Mouse (Mus musculus) midbrain, embryonic 11.5 days (tissue): ENCODE results near the gene Siah3. TPM values are rescaled to one million over a fixed set of nuclear protein-coding genes. Genes with fewer than 3 reads are reported as not detected.

Experiments
- ATAC-seq: fragments of 200-750 bp; cut with Nextera tagmentation; 2 replicates; pipeline ENCODE4 v1.8.0; 2017; ENCODE audit warnings: moderate TSS enrichment, moderate library complexity; ENCODE audit not compliant: low FRiP score
- DNase-seq: peaks from one replicate; pipeline ENCODE4 v3.0.0; 2015; ENCODE audit warnings: low spot score; ENCODE audit errors: missing footprints
- H3K27ac ChIP-seq: fragments of 300-500 bp; sonication (generic); 2 replicates; pipeline ENCODE4 v1.5.1; 2014; ENCODE audit warnings: low read depth, low read length
- H3K27me3 ChIP-seq: fragments of 300-500 bp; sonication (generic); 2 replicates; pipeline ENCODE4 v1.6.1; 2014; ENCODE audit warnings: mild to moderate bottlenecking, low read length, moderate library complexity, mixed read lengths; ENCODE audit not compliant: control insufficient read depth, insufficient read depth
- H3K36me3 ChIP-seq: fragments of 300-500 bp; sonication (generic); 2 replicates; pipeline ENCODE4 v1.6.1; 2014; ENCODE audit warnings: mild to moderate bottlenecking, low read length, moderate library complexity, mixed read lengths; ENCODE audit not compliant: control insufficient read depth, insufficient read depth
- H3K4me1 ChIP-seq: fragments of 300-500 bp; sonication (generic); 2 replicates; pipeline ENCODE4 v1.6.1; 2014; ENCODE audit warnings: low read length; ENCODE audit not compliant: control insufficient read depth, insufficient read depth
- H3K4me2 ChIP-seq: fragments of 300-500 bp; sonication (generic); 2 replicates; pipeline ENCODE4 v1.6.1; 2014; ENCODE audit warnings: mild to moderate bottlenecking, moderate library complexity
- H3K4me3 ChIP-seq: fragments of 300-500 bp; sonication (generic); 2 replicates; pipeline ENCODE4 v1.5.1; 2014; ENCODE audit warnings: low read depth, low read length
- H3K9ac ChIP-seq: fragments of 300-500 bp; sonication (generic); 2 replicates; pipeline ENCODE4 v1.6.1; 2014; ENCODE audit warnings: low read length
- H3K9me3 ChIP-seq: fragments of 300-500 bp; sonication (generic); 2 replicates; pipeline ENCODE4 v1.6.1; 2016; ENCODE audit warnings: low read length; ENCODE audit not compliant: control insufficient read depth
- WGBS: fragments of 180-500 bp; shearing (Covaris S2); extraction: QIAGEN DNeasy Blood & Tissue Kit; methylation state at CpG from one replicate; pipeline ENCODE4 v1.1.7; 2014; 5-methylcytosine and 5-hydroxymethylcytosine counted together
- polyA plus RNA-seq: library from polyadenylated mRNA; unstranded; fragments of >200 nt; fragmentation: Nextera tagmentation; extraction: Ambion mirVana; gene quantifications from 2 replicates; pipeline ENCODE4 v1.2.1, GENCODE M21; 2014

Siah3 gene
- polyA plus RNA-seq, 1 experiment from 2014 or later = 1.4 TPM

- Histone ChIP-seq H3K4me2 (no peak overlapping the region), H3K36me3 (no peaks in the 10 kb centered on the region), H3K27ac (no peak overlapping the region), H3K4me1 (peaks cover 8% of the 10 kb centered on the region), H3K9me3 (no peaks in the 10 kb centered on the region), H3K9ac (no peak overlapping the region), H3K4me3 (no peak overlapping the region), H3K27me3 (no peaks in the 10 kb centered on the region; the same call in 1 of the 2 replicates)
- WGBS = 86% methylated on average over 10 of the region's 10 CpGs
- DNase-seq (peak; percentile 71), ATAC-seq (no peak)
Measured at GRCm38 (mm10) chr14:75459431-75459830, 3.6 kb downstream of the Siah3 start.

GRCm38 (mm10) chr14:75459991-75460390 lies 4.2 kb downstream of the Siah3 start:
- no peak overlapping the region for H3K4me2 ChIP-seq
- ATAC-seq (no peak), DNase-seq (peak; percentile 80)
- no peaks in the 10 kb centered on the region for H3K36me3 ChIP-seq
- WGBS = 37% methylated on average over 3 of the region's 3 CpGs
- no peak overlapping the region for H3K9ac ChIP-seq
- no peak overlapping the region for H3K4me3 ChIP-seq
- H3K9me3 ChIP-seq = no peaks in the 10 kb centered on the region
- no peak overlapping the region for H3K27ac ChIP-seq
- H3K27me3 ChIP-seq = no peaks in the 10 kb centered on the region; the same call in 1 of the 2 replicates
- peaks cover 5% of the 10 kb centered on the region; the same call in 1 of the 2 replicates for H3K4me1 ChIP-seq

GRCm38 (mm10) chr14:75460436-75460835 lies 4.7 kb downstream of the Siah3 start:
- no peak overlapping the region for H3K27ac ChIP-seq

GRCm38 (mm10) chr14:75461770-75462169 lies 6.0 kb downstream of the Siah3 start:
- no peak overlapping the region for H3K4me3 ChIP-seq
- no peaks in the 10 kb centered on the region for H3K36me3 ChIP-seq
- no peak overlapping the region for H3K9ac ChIP-seq
- ATAC-seq (no peak), DNase-seq (peak; percentile 70)
- H3K4me2 ChIP-seq = no peak overlapping the region
- peaks cover 5% of the 10 kb centered on the region; the same call in 1 of the 2 replicates for H3K4me1 ChIP-seq
- WGBS = 89% methylated on average over 4 of the region's 4 CpGs
- H3K27ac ChIP-seq = no peak overlapping the region
- H3K9me3 ChIP-seq = no peaks in the 10 kb centered on the region
- no peaks in the 10 kb centered on the region; the same call in 1 of the 2 replicates for H3K27me3 ChIP-seq

More at GRCm38 (mm10) chr14:75460436-75460835, 4.7 kb downstream of the Siah3 start:
- Histone ChIP-seq H3K4me1 (peaks cover 5% of the 10 kb centered on the region; the same call in 1 of the 2 replicates), H3K4me2 (no peak overlapping the region), H3K36me3 (no peaks in the 10 kb centered on the region), H3K9ac (no peak overlapping the region), H3K27me3 (no peaks in the 10 kb centered on the region; the same call in 1 of the 2 replicates), H3K9me3 (no peaks in the 10 kb centered on the region), H3K4me3 (no peak overlapping the region)
- DNase-seq = peak; percentile 23
- no peak for ATAC-seq
- WGBS = 36% methylated on average over 3 of the region's 3 CpGs

- Histone ChIP-seq H3K36me3 (no peaks in the 10 kb centered on the region), H3K27ac (no peak overlapping the region), H3K9ac (no peak overlapping the region), H3K4me1 (no peaks in the 10 kb centered on the region), H3K4me2 (no peak overlapping the region), H3K27me3 (no peaks in the 10 kb centered on the region; the same call in 1 of the 2 replicates), H3K4me3 (no peak overlapping the region), H3K9me3 (no peaks in the 10 kb centered on the region)
- ATAC-seq (no peak), DNase-seq (no peak)
- 84% methylated on average over 4 of the region's 4 CpGs for WGBS
Measured at GRCm38 (mm10) chr14:75463171-75463570, 7.4 kb downstream of the Siah3 start.

- H3K4me3 ChIP-seq = no peak overlapping the region
- ATAC-seq = no peak
Measured at GRCm38 (mm10) chr14:75468941-75469340, 13.2 kb downstream of the Siah3 start.

GRCm38 (mm10) chr14:75473061-75473930 lies 17.5 kb downstream of the Siah3 start:
- Histone ChIP-seq H3K27ac (no peak overlapping the region), H3K27me3 (no peaks in the 10 kb centered on the region), H3K4me1 (no peaks in the 10 kb centered on the region), H3K4me2 (no peak overlapping the region), H3K4me3 (no peak overlapping the region), H3K9me3 (no peaks in the 10 kb centered on the region), H3K9ac (no peak overlapping the region), H3K36me3 (no peaks in the 10 kb centered on the region)
- no peak for ATAC-seq
- DNase-seq = peak; percentile 81
- WGBS = 68% methylated on average over 9 of the region's 9 CpGs

More at GRCm38 (mm10) chr14:75468941-75469340, 13.2 kb downstream of the Siah3 start:
- WGBS = 83% methylated on average over 4 of the region's 4 CpGs
- Histone ChIP-seq H3K4me1 (no peaks in the 10 kb centered on the region), H3K9me3 (no peaks in the 10 kb centered on the region), H3K36me3 (no peaks in the 10 kb centered on the region), H3K4me2 (no peak overlapping the region), H3K27me3 (no peaks in the 10 kb centered on the region), H3K27ac (no peak overlapping the region), H3K9ac (no peak overlapping the region)
- peak; percentile 59 for DNase-seq

- no peaks in the 10 kb centered on the region for H3K9me3 ChIP-seq
- H3K4me3 ChIP-seq = no peak overlapping the region
- no peak overlapping the region for H3K4me2 ChIP-seq
- no peak overlapping the region for H3K9ac ChIP-seq
- no peak for ATAC-seq
- no peaks in the 10 kb centered on the region for H3K36me3 ChIP-seq
- H3K27ac ChIP-seq = no peak overlapping the region
- no peak for DNase-seq
- H3K27me3 ChIP-seq = no peaks in the 10 kb centered on the region
- H3K4me1 ChIP-seq = no peaks in the 10 kb centered on the region
- WGBS = 95% methylated on average over 2 of the region's 2 CpGs
Measured at GRCm38 (mm10) chr14:75475887-75476286, 20.1 kb downstream of the Siah3 start.
